Mouse (Mus musculus) embryo, embryonic 11 days (tissue): ENCODE measurements around the gene Zc3h10.
"Not testable (repeated sequence)": the region's sequence is repeated elsewhere in the genome, so short reads cannot be mapped to it uniquely, and the experiment has no call there.

Experiments used
- DNase-seq: peaks from one replicate; pipeline ENCODE4 v3.0.0-alpha.2; 2015

Gene Zc3h10

GRCm38 (mm10) chr10:128524111-128524731 is 23.4 kb downstream of the Zc3h10 start:
- DNase-seq, result peak; percentile 42

- DNase-seq, result no peak
These were observed 25.2 kb downstream of the Zc3h10 start for GRCm38 (mm10) chr10:128522351-128522750.

- no peak for DNase-seq
These were observed 27.0 kb downstream of the Zc3h10 start for GRCm38 (mm10) chr10:128520591-128520990.

DNA sequence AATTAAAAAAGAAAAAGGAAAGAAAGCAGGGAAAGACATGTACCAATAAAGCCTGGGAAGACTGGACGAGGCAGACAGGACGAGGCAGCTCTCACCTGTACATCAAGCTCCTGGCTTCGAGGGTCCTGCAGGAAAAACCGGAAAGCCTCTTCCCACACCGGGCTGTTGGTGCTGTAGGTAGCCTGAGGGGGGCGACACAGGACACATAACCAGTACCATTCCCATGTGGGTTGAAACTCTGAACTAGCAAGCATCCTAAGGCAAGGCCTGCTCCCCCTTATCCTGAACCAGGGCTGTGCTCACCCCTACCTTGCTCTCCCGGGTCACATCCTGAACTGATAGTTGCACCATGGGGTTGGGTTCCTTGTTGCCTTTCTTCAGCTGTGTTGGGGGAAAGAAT is 28.7 kb downstream of the Zc3h10 start:
- no peak for DNase-seq

DNA sequence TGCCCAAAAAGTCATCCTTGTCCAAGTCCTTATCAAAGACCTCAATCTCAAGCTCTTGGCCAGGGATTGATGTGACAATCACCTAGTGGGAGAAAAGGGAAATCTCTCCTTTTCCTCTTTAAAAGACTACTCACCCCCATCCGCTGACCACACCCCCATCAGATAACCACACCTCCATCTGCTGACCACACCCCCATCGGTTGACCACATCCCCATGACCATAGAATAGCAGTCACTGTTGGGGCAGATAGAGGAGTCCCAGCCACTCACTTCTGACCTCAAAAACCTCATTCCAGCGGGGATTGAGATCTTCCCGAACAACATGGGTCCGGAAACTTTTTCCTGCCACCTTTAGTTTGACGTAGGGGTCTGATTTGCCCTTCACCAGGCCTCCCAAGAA is 30.9 kb downstream of the Zc3h10 start:
- no peak for DNase-seq

DNA sequence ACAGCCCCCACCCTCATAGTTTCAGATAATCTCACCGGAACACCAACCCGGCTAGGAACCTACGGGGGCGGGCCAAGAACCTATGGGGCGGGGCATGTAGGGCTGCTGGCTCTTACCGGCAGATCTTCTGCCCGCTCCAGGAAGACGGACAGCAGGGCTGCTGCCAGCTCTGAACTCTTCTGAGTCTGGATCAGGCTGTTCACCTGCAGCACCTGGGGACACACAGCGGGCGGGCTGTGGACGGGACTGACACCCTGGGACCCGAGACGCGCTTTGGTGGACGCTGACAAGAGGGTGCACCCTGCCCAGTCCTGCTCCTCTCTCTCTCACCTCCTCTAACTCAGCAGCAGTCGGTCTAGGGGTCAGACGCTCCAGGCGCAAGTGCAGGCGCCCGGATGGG is 31.5 kb downstream of the Zc3h10 start:
- DNase-seq, result no peak

- DNase-seq, result no peak
These were observed 32.5 kb downstream of the Zc3h10 start for GRCm38 (mm10) chr10:128515044-128515443.

DNA sequence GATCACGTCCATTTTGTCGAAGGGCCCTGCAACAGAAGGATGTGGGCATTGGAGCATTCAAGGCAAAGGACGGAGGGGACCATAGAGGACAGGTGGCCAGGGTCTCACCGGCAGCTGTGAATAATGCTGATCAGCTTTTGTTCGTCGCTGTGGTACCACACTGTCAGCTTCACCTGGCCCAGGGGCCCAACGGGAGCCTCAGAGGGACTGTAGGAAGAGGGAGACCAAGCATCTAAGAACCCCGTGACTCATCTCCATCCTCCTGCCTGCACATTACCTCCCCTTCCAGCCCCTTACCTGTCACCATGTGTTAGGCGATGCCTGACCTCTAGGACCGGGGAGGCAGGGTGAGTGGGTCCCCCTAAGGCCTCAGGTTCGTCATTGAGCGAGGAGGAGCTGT is 35.8 kb downstream of the Zc3h10 start:
- DNase-seq, result no peak

GRCm38 (mm10) chr10:128511189-128511588 is 36.4 kb downstream of the Zc3h10 start:
- DNase-seq, result no peak

DNA sequence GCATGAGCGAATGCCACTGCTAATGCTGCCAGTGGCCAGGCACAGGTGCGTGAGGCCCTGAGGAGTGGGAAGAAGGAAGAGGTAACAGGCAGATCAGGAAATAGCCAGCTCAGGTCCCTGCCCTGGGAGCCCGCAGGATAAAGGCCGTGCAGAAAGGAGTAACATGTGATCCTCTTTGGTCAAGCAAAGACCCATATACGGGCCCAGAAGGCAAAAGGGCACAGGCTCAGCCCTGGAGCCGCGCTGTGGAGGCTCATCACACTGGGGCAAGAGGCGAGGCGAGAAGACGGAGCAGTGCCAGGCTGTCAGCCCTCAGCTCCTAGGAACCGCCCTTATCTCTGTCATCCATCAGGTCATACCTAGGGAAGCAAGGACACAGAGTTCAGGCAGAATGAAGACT is 37.3 kb downstream of the Zc3h10 start:
- no peak for DNase-seq

DNA sequence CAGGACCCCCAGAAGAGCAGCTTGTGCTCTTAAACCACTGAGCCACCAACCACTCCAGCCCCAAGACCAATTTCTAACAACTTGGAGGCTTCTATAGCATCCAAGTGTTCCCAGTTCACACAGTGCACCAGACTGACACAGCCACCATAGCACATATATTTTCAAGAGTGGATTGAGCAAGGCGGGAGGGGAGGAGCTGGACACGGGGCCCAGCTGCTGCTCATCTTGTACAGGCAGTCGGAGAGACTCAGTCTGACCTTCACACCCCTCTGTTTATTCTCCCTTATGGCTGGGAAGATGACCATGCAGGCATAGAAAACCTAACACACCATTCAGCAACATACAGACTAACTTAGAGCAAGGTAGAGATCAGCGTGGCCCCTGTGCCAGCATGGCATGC is 37.7 kb downstream of the Zc3h10 start:
- no peak for DNase-seq

- no peak for DNase-seq
These were observed 38.4 kb downstream of the Zc3h10 start for GRCm38 (mm10) chr10:128509203-128509602.

DNA sequence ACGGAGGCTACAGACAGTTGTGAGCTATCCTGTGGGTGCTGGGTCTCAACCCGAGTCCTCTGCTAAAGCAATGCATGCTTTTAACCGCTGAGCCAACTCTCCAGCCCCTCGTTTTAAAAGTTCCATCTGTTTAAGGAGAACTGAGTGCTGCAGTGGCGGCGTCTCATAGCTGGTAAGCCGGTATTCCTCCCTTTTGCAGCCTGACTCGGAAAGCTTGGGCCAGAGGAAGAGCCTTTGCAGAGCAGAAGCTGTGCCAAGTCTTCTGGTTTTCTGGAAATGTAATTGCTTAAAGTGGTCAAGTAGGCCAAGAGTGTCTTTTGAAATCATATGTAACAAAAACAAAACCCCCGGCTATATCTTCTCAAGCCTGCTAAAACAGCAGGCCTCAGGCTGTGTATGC is 39.3 kb downstream of the Zc3h10 start:
- no peak for DNase-seq

DNA sequence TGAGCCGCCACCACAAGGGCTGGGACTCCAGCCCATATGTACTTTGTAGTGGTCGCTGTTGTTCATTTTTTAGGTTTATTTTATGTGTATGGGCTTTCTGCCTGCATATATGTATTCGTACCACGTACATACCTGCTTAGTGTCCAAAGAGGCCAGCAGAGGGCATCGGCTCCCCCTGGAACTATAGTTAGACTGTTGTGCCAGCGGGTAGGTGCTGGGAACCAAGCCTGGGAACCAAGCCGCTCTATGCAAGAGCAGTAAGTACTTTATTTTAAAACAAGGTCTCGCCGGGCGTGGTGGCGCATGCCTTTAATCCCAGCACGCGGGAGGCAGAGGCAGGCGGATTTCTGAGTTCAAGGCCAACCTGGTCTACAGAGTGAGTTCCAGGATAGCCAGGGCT is 41.6 kb downstream of the Zc3h10 start:
- DNase-seq, result no peak

DNA sequence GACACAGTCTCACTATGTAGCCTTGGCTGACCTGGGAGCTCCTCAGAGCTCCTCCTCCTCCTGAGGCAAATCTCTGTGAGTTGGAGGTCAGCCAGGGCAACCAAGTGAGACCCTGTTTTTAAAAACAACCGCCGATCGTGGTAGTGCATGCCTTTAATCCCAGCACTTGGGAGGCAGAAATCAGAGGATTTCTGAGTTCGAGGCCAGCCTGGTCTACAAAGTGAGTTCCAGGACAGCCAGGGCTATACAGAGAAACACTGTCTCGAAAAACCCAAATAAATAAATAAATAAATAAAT is 42.3 kb downstream of the Zc3h10 start:
- not testable (repeated sequence) for DNase-seq

DNA sequence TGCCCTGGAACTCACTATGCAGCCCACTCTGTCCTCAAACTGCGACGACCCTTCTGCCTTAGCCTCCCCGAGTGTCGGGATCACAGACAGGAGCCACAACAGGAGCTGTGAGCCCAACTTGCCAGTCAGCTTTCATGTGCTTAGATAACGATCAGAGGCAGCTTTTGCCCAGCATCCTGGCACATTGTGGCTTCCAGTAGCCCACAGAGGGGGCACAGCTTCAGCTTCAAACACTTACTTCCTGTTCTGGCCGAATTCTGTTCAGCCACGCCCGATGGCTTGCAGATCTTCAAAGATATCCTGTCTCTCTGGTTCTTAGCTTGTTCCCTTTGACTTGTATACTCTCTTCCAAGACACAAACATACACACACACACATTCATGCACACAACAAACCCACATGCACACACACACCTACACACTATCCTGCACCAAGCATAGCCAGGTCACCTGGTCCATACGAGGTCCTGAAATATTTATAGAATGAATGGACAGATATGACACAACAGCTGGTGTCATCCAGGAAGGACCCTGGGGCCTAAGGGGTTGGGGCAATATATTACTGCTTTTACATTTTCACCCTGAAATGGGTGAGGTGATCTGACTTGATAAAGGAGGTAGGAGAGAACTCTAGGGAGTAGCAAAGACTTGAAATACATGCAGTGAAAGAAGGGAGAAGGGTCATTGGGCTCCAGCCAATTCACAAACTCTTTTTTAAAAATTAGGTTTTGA is 42.8 kb downstream of the Zc3h10 start:
- DNase-seq, result no peak

DNA sequence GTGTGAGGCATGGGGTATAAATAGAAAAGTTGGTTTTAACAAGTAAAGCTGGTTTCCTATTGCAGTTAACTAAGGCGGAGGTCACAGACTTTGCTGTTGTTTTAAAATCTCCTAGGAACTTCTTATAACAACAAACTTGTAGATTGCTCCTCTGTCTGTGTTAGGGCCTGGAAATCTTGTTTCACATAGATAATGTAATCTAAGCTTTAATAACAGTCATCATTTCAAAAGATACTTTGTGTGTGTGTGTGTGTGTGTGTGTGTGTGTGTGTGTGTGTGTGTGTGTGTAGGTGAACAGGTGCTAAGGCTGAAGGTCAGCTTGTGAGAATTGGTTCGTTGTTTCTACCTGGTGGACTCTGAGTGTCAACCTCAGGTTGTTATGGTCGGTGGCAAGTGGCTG is 43.6 kb downstream of the Zc3h10 start:
- DNase-seq, result no peak

- DNase-seq, result no peak
These were observed 44.0 kb downstream of the Zc3h10 start for GRCm38 (mm10) chr10:128503532-128503931.

GRCm38 (mm10) chr10:128502341-128502740 is 45.2 kb downstream of the Zc3h10 start:
- DNase-seq, result no peak

- peak; percentile 68 for DNase-seq
These were observed 48.4 kb downstream of the Zc3h10 start for GRCm38 (mm10) chr10:128499116-128499671.

DNA sequence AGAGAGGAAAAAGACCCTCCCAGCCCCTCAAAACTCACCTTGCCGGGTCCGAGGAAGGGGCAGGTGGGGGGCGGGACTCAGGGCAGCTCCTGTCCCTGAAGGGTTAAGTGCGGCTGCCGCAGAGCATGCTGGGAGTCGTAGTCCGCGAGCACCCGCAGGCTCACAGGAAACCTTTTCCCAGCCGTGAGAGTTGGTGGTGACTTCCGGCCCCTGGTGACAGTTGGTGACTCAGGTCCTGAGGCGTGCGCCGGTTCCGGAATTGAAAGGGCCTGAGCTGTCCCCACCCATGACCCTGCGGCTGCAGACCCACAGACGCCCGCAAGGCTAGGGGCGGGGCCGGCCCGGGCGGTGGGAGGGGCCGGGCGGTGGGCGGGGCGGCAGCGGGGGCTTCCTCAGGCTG is 49.0 kb downstream of the Zc3h10 start, which contains the start of gene Myl6b:
Myl6b (minus strand) TSS at position 96 of the 400 bp plus-strand sequence.
- DNase-seq, result peak; percentile 97

GRCm38 (mm10) chr10:128497134-128497737 is 50.3 kb downstream of the Zc3h10 start:
- no peak for DNase-seq

DNA sequence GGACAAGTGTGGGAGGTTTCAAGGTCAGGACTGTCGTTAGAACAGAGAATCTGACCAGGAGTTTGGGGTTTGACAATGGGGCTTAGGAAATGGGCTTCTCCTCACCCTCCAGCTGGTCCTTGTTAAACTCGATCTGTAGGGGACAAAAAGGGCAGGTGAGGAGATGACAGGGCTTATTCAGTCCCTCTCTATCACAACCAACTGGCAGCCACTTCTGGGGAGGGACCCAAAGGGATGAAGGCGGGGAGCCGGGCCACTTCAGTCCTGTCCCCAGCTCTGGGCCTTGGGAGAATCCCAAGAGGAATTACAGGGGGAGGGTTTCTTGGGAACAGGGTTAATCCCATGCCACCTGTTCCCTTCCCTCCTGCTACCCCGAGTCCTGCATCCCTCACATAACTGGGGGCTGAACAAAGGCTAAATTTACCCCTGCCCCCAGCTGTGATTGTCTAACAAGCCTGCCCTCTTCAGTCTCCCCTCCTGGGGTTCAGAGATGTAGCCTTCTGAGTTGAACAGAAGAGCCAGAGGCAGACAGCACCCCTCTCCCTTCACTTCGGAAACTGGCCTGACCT is 51.0 kb downstream of the Zc3h10 start:
- no peak for DNase-seq

GRCm38 (mm10) chr10:128495903-128496302 is 51.7 kb downstream of the Zc3h10 start:
- no peak for DNase-seq
